Mouse (Mus musculus) T-cell, adult 2 months (primary cell): ENCODE results near the gene Col13a1.

Experiments used
- DNase-seq: peaks from one replicate; pipeline ENCODE4 v3.0.0; 2022; ENCODE audit warnings: low spot score

The Col13a1 gene

DNA sequence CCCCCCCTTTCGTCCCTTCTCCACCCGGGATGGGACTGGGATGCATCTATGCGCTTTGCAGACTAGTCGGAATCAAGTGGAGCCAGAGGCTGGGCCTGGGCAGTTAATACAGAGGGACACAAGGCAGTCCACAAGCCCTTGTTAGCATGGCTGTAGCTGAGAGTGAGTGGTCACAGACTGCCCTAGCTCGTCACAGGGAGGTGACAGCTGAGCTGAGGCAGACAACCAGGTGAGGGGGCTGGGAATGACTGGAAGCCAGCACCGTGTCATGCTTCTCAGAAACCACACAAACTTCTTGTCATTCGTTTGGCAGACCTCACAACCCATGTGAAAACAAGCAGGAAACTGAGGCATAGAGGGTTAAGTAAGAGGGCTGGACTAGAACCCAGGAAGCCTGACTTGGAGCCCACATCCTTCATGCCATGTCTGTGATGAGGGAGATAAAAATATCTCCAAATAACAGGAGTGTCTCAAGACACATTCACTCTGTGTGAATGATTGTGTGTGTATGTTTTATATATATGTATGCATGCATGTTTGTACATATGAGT lies 10.8 kb downstream of the Col13a1 start:
- DNase-seq, result no peak

GRCm38 (mm10) chr10:61967207-61967606 lies 11.7 kb downstream of the Col13a1 start:
- no peak for DNase-seq

DNA sequence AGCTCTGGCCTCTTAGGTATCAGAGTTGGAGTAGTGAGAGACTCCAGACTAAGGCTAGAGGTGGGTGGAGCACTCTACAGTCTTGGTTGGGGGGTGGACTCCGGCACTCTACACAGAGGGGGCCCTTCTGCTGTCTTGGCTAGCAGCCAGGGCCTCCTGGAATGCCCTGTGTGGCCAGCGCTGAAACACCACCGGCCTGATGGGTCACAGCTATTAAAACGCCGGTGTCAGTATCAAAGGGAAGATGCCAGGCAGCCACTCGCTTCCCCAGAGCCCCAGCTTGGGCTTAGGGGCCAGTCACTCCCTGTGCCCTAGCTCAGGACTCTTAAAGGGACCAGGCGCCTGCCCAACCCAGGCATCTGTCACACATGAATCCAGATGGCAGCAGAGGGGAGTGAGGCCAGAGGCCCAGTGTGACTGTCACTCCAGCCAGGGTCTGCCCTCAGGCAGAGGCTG lies 13.5 kb downstream of the Col13a1 start:
- DNase-seq, result no peak

DNA sequence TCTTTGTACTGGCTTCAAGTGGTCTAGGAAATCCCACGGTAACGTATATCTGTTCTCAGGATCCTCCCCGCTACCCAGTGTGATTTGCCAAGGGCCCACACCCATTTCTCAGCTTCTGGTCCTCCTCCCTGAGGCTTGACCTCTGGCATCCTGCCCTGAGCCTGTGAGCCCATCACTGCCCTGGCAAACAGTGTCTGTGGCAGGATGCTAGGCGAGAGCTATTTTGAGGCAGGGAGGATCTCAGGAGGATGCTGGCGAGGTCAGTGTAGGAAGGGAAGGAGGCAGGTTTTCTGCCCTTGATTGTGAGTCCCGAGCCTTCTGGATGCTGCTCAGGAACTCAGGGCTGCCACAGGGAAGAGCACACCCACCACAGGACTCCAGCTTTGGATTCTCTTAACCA lies 22.2 kb downstream of the Col13a1 start:
- DNase-seq, result no peak

- no peak for DNase-seq
These were observed 25.0 kb downstream of the Col13a1 start for GRCm38 (mm10) chr10:61953916-61954315.

DNA sequence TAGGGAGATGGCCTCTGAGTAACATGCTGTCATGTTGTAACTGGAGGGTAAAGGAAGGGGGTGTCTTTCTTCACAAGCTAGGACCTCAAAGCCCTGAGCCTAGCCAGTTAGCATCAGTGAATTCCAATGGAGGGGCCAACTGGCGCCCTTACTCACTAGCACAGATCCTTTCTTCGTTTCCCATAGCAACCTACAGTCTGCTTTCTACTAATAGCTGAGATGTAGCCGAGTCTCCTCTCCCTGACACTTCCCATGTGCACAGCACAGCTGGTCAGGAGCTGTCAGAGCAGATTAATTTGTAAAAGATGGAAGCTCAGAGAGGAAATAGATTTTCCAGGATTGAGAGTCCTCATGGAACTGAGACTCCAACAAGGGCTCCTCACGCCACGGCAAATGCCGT lies 29.4 kb downstream of the Col13a1 start:
- DNase-seq, result no peak

DNA sequence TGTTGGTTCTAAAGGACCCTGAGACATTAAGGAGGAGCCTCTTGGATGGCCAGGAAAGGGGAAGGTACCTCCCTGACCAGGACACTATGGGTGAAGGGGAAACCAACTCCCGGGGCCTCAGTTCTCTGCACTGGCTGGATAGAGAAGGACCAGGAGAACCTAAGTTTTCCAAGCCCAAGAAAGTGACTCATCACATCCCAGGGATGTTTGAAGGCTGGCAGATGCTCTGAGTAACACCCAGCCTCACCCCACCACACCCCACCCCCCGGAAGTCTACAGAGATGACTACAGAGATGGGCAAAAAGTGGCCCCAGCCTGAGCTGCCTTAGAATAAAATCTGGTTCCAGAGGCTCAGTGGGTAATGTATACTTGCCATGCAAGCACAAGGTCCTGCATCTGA lies 34.5 kb downstream of the Col13a1 start:
- DNase-seq, result no peak

GRCm38 (mm10) chr10:61943480-61943879 lies 35.4 kb downstream of the Col13a1 start:
- DNase-seq, result no peak

DNA sequence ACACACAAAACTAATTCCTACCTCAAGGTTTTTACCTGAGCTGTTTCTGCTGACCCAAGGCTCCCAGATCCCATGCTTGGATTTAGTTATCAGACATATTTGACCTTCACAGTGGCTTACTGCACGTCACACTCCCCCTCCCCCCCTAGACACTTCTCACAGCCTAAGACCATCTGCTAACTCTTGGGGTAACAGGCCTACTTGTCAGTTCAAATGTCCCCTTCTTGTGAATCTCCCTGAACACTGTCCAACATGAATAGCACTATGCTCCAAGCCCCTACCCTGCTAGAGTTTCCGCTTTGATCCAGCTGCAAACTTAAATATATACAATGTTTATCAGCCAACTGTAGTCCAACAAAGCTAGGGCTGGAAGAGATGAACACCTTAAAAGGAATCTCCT lies 36.2 kb downstream of the Col13a1 start:
- no peak for DNase-seq

DNA sequence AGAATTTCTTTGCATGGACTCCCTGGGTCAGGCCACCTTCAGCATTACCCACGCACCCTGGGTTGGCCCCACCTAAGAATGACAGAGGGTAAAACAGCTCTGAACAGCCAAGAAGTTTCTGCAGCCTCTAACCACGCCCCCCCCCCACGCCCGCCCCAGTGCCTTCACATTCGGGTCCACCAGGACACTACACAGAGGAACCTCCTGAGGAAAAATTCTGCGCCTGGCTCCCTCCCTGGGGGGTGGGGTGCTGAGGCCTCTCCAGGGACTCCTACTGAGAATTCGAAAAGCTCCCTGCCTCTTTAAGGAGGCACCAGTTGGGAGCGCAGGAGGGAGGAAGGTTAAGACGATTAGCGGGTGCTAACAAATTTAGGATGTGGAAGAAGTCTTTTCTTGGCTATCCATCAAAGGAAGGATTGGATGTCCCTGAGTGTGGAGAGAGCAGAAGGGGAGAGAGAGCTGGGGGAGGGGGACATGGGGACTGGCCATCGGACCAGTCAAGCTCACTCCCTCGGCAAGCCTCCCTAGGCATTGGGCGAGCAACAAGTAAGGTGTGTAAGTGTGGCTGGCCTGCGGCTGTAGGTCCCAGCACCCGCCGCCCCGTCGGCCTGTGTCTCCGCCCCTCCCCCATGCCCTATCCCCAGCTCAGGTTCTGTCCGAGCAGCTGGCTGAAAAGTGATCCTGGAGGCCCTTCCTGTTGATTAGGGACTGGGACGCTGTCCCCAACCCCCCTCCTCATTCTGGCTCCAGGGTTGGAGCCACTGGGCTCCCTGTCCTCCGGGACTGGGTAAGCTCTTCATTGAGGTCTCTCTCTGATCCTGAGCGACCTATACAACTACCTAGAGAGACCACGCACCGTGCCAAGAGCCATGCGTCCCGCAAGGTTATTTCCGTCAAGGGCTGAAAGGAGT lies 42.4 kb downstream of the Col13a1 start:
- DNase-seq, result no peak

GRCm38 (mm10) chr10:61931678-61932077 lies 47.2 kb downstream of the Col13a1 start:
- no peak for DNase-seq

- DNase-seq, result no peak
These were observed 49.0 kb downstream of the Col13a1 start for GRCm38 (mm10) chr10:61929901-61930300.

- DNase-seq, result no peak
These were observed 49.9 kb downstream of the Col13a1 start for GRCm38 (mm10) chr10:61928725-61929651.

DNA sequence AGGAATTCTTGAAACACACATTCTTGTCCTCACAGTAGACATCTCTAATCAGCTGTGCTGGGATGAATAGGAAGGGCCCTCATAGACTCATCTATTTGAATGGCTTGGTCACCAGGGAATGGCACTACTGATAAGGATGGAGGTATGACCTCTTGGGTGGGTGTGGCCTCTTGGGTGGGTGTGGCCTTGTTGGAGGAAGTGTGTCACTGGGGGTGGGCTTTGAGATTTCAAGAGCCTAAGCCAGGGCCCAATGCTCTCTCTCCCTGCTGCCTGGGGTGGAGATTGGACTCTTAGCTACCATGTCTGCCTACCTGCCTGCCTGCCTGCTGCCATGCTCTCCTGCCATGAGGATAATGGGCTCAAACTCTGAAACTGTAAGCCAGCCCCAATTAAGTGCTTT lies 53.2 kb downstream of the Col13a1 start:
- DNase-seq, result no peak

DNA sequence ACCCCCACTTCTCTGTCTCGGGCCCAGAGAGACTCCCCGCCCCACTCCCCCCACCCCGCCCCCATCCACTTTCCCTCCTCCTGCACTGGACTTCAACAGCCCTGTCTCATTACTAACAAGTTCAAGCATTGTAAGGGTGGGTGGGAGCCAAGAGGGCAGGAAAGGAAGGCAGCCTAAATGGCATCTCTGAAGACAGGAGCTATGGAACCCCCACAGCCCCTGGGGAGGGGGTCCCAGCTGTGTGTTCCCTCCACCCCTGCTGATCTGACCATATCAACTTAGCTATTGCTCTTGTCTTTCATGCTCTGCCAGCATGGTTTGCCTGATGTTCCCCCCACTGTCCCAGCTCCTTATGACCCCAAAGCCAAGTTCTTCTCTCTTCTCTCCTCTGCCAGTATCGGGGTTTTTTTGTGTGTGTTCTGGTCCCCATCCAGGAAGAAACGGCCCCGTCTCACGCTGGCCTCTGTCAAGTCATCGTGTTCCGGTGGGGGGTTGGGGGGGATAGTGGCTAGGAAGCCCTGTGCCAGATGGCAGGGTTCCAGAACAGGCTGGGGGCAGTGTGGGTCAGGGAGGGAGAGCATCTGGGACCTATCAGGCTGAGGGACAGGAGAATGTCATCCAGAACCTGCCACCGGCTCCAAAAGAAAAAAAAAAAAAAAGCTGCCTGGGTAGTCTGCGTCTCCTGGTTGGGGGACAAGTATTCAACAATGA lies 58.1 kb downstream of the Col13a1 start:
- DNase-seq, result no peak

- DNase-seq, result no peak
These were observed 58.8 kb downstream of the Col13a1 start for GRCm38 (mm10) chr10:61919924-61920654.

DNA sequence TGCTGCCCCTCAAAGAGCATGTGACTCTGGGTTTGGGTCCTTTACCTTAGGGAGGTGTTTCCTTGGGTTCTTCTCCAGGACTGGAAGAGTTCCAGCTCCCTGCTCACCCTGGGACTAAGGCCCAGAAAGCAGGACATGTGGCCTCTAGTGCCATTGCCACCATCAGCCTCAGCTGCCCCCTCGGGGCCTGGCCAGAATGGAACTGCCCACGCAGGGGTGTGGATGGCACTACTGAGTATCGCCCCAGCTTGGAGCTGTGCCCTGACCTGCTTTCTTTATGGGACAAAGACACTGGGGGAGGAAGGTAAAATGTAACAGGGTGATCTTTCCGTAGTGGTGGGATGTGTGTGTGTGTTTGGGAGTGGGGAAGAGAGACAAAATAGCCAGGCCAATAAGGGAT lies 59.4 kb downstream of the Col13a1 start:
- no peak for DNase-seq

DNA sequence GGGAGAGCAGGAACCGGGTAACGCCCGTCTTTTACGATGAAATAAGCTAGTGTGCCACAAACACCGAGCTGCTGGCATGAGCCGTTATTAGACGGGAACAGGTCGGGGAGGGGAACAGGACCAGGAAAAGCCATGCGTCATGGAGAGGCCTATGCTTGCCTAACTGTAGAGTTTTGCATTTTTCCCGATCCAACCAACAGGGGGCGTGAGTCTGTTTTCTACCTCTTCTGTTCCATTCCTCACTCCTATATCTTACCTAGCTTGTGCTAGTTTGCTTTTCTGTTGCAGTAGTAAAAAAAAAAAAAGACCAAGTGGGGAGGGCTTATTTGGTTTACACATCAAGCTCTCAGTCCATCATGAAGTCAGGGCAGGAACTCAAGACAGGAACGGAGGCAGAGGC lies 61.8 kb downstream of the Col13a1 start:
- DNase-seq, result no peak

DNA sequence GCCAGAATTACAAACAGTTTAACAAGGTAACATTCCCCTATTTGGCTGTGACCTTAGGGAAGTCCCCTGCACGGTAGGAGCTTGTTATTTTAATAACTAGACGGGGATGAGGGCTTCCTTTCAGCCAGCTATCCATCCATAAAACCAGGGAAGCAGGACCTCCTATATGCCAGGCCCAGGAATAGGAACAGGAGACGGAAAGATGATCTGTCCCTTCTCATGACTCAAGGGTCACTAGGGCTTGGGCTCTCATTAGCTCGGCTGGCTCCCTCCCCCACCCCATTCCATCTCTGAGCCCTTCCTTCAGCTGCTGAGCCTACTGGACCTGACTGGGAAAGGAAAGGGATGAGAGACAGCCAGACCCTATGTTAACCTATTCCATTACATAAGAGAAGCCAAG lies 67.1 kb downstream of the Col13a1 start:
- DNase-seq, result no peak

GRCm38 (mm10) chr10:61909004-61909403 lies 69.9 kb downstream of the Col13a1 start:
- no peak for DNase-seq

DNA sequence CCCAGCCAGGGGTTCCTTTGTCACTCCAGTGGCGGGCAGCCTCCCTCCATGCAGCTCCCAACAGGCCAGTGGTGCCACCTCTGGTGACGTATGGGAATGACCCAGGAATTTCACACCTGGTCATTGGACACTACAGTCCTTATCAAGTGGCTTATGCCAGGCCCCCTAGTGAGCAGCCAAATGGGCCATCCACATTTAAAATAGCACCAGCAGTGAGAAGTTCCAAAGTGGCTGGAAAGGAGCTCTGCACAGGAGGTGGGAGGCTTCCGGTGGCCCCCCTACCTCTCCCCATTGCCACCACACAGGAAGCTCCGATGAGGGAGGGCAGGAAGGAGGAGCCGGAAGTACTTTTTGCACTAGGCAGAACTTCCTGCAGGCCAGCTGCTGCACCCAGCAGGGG lies 72.7 kb downstream of the Col13a1 start:
- DNase-seq, result peak; percentile 8
